Mouse (Mus musculus): ENCODE measurements around the gene Olfr357. TPM values are rescaled to one million over a fixed set of nuclear protein-coding genes. Genes with fewer than 3 reads are reported as not detected.

Gene Olfr357
- total RNA-seq (2022), result not detected

DNA sequence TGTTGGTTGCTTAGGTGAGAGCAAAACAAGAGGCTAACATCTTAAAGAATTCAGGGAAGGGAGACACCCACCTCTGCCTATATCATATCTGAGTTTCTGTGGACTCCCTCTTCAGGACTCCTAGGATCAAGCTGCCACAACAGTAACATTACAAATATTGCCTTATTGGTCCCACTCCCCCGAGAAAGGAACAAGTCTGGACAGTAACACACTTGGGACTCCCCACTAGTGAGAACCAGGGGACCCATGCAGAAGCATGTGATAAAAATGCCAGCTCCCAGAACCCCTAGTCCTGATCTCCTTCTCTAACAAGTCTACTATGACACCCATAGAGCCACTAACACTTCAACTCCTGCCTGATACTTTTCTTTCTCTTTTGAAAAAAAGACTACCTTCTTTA lies at the start of gene Olfr357:
TSS of gene Olfr357 (plus strand) at position 301 of the 400 bp plus-strand sequence.
- no peak for DNase-seq (ENCODE audit: low spot score in 2 of 2)

DNA sequence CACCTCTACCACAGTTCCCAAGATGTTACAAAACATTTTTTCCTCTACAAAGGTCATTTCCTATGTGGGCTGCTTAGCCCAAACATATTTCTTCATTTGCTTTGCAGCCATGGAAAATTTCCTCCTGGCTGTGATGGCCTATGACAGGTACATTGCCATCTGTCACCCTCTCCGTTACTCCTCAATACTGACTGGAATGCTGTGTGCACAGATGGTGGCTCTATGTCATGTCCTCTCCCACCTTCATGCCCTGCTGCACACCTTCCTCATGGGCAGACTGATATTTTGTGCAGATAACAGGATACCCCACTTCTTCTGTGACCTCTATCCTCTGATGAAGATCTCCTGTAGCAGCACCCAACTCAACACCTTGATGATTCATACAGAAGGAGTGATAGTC lies 3.4 kb downstream of the Olfr357 start:
- no peak for DNase-seq (ENCODE audit: low spot score in 2 of 2)

DNA sequence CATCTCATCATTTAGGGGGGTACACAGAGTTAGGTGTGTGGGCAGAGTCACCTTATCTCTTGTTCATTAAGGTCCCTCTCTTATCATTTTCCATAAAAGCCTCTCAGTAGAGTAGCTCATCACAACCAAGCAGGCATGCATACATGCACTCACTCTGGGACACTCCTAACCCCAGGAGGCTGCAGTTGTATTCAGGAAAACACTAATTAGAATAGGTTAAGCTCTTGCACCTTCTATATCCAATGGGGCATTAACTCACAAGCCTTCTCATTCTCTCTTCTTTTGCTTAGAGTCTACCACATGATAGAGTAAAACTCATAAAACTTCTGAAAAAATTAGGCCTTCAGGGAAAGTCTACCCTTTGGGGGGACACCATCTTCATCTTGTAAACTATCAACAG lies 15.6 kb downstream of the Olfr357 start, which contains the start of gene Olfr358:
TSS of gene Olfr358 (minus strand) at position 101 of the 400 bp plus-strand sequence.
- no peak for DNase-seq (ENCODE audit: low spot score in 2 of 2)

Other genes with a start within 250 kb of the Olfr357 start
- not detected for gene Olfr348, start 209.6 kb upstream of the Olfr357 start, total RNA-seq (2022)
- not detected for gene Olfr50, start 203.3 kb upstream of the Olfr357 start, total RNA-seq (2022)
- gene Olfr3, start 176.8 kb upstream of the Olfr357 start, total RNA-seq (2022), result not detected
- not detected for gene Olfr350, start 147.5 kb upstream of the Olfr357 start, total RNA-seq (2022)
- gene Olfr351, start 131.2 kb upstream of the Olfr357 start, total RNA-seq (2022), result not detected
- not detected for gene Olfr352, start 125.4 kb upstream of the Olfr357 start, total RNA-seq (2022)
- gene Olfr353, start 100.9 kb upstream of the Olfr357 start, total RNA-seq (2022), result not detected
- gene Olfr354, start 88.1 kb upstream of the Olfr357 start, total RNA-seq (2022), result not detected
- gene Olfr355, start 64.9 kb upstream of the Olfr357 start, total RNA-seq (2022), result not detected
- gene Olfr356, start 56.7 kb upstream of the Olfr357 start, total RNA-seq (2022), result not detected
- not detected for gene Olfr358, start 15.5 kb downstream of the Olfr357 start, total RNA-seq (2022)
- gene Olfr360, start 71.9 kb downstream of the Olfr357 start, total RNA-seq (2022), result not detected
- gene Olfr361, start 95.5 kb downstream of the Olfr357 start, total RNA-seq (2022), result not detected
- not detected for gene Olfr362, start 124.1 kb downstream of the Olfr357 start, total RNA-seq (2022)
- not detected for gene Olfr364-ps1, start 145.5 kb downstream of the Olfr357 start, total RNA-seq (2022)
- gene Olfr365, start 194.4 kb downstream of the Olfr357 start, total RNA-seq (2022), result under 1 TPM in 1 of 4 experiments, not detected in 3; 0.07 TPM
- not detected for gene Olfr366, start 217.7 kb downstream of the Olfr357 start, total RNA-seq (2022)